Mouse (Mus musculus) embryonic facial prominence, embryonic 11.5 days (tissue): ENCODE measurements around the gene Gfap. TPM values are rescaled to one million over a fixed set of nuclear protein-coding genes. Genes with fewer than 3 reads are reported as not detected.
A peak's percentile ranks its signal among the peaks of the same experiment; 100 is the strongest.

ENCODE experiments used
- ATAC-seq: fragments of 200-750 bp; cut with Nextera tagmentation; replicated peaks from 2 replicates; pipeline ENCODE4 v1.8.0; 2017; ENCODE audit warnings: low read depth; ENCODE audit not compliant: insufficient number of reproducible peaks, low FRiP score, low TSS enrichment
- DNase-seq: peaks from one replicate; pipeline ENCODE4 v3.0.0-alpha.2; 2015; ENCODE audit warnings: low spot score
- H3K27ac ChIP-seq: fragments of 300-500 bp; sonication (generic); replicated peaks from 2 replicates; pipeline ENCODE4 v1.5.1; 2014; ENCODE audit warnings: mild to moderate bottlenecking, low read depth, low read length, control low read depth
- H3K27me3 ChIP-seq: fragments of 300-500 bp; sonication (generic); 2 replicates; pipeline ENCODE4 v1.6.1; 2014; ENCODE audit warnings: mild to moderate bottlenecking, low read length, moderate library complexity, mixed read lengths; ENCODE audit not compliant: control insufficient read depth, insufficient read depth
- H3K36me3 ChIP-seq: fragments of 300-500 bp; sonication (generic); replicated peaks from 2 replicates; pipeline ENCODE4 v1.6.1; 2014; ENCODE audit warnings: low read depth, mild to moderate bottlenecking, low read length, moderate library complexity, mixed read lengths; ENCODE audit not compliant: control insufficient read depth, insufficient read depth
- H3K4me1 ChIP-seq: fragments of 300-500 bp; sonication (generic); 2 replicates; pipeline ENCODE4 v1.6.1; 2014; ENCODE audit warnings: low read length, mixed read lengths; ENCODE audit not compliant: control insufficient read depth, insufficient read depth
- H3K4me2 ChIP-seq: fragments of 300-500 bp; sonication (generic); 2 replicates; pipeline ENCODE4 v1.6.1; 2014; ENCODE audit warnings: low read depth, mild to moderate bottlenecking, control low read depth, low read length, moderate library complexity
- H3K4me3 ChIP-seq: fragments of 300-500 bp; sonication (generic); 2 replicates; pipeline ENCODE4 v1.5.1; 2014; ENCODE audit warnings: low read depth, low read length, control low read depth
- H3K9ac ChIP-seq: fragments of 300-500 bp; sonication (generic); replicated peaks from 2 replicates; pipeline ENCODE4 v1.6.1; 2014; ENCODE audit warnings: mild to moderate bottlenecking, control low read depth, low read length
- H3K9me3 ChIP-seq: fragments of 300-500 bp; sonication (generic); replicated peaks from 2 replicates; pipeline ENCODE4 v1.6.1; 2016; ENCODE audit warnings: mild to moderate bottlenecking, low read length, inconsistent platforms, mixed read lengths; ENCODE audit not compliant: control insufficient read depth
- WGBS: fragments of 180-500 bp; shearing (Covaris S2); extraction: QIAGEN DNeasy Blood & Tissue Kit; methylation state at CpG from one replicate; pipeline ENCODE4 v1.1.7; 2014; 5-methylcytosine and 5-hydroxymethylcytosine counted together
- polyA plus RNA-seq: library from polyadenylated mRNA; unstranded; fragments of >200 nt; fragmentation: Nextera tagmentation; extraction: Ambion mirVana; gene quantifications from 2 replicates; pipeline ENCODE4 v1.2.1, GENCODE M21; 2014

Gfap gene
- 0.22 and 0.25 TPM in 2 replicates for polyA plus RNA-seq

GRCm38 (mm10) chr11:102900763-102901162, at the start of gene Gfap:
TSS of gene Gfap (minus strand) at chr11:102900912.
- Histone ChIP-seq H3K36me3 (no peaks in the 10 kb centered on the region), H3K9me3 (no peaks in the 10 kb centered on the region), H3K4me3 (no peak within 1 kb of the TSS), H3K9ac (no peak within 1 kb of the TSS), H3K27ac (no peak within 1 kb of the TSS), H3K27me3 (0 out of 2 replicates have a peak, but pooled peaks cover 2% of the 10 kb centered on the region), H3K4me2 (no peak within 1 kb of the TSS), H3K4me1 (no peaks in the 10 kb centered on the region; the same call in 1 of the 2 replicates)
- ATAC-seq, result peak; percentile 54; the same call in 1 of the 2 replicates
- WGBS, result 12% methylated on average over 7 of the region's 7 CpGs
- DNase-seq, result peak; percentile 90

- Histone ChIP-seq H3K4me2 (peak overlapping the region; percentile 79), H3K4me1 (peaks cover 12% of the 10 kb centered on the region; the same call in 1 of the 2 replicates), H3K36me3 (no peaks in the 10 kb centered on the region), H3K27ac (no peak overlapping the region), H3K9ac (peak overlapping the region; percentile 59), H3K27me3 (peaks cover 69% of the 10 kb centered on the region), H3K4me3 (peak overlapping the region; percentile 35), H3K9me3 (no peaks in the 10 kb centered on the region)
- ATAC-seq (0 out of 2 replicates have a peak, but pooled peaks have one; percentile 2), DNase-seq (no peak)
- 1% methylated on average over 51 of the region's 51 CpGs for WGBS
Observed at GRCm38 (mm10) chr11:102948043-102948961, 47.6 kb upstream of the Gfap start.

GRCm38 (mm10) chr11:102946992-102947343, 46.3 kb upstream of the Gfap start:
- peak overlapping the region; percentile 72 for H3K4me2 ChIP-seq
- peaks cover 73% of the 10 kb centered on the region for H3K27me3 ChIP-seq
- no peak overlapping the region for H3K27ac ChIP-seq
- H3K4me3 ChIP-seq, result peak overlapping the region; percentile 36
- 7% methylated on average over 8 of the region's 8 CpGs for WGBS
- no peak overlapping the region for H3K9ac ChIP-seq
- H3K36me3 ChIP-seq, result no peaks in the 10 kb centered on the region
- DNase-seq (no peak), ATAC-seq (no peak)
- H3K4me1 ChIP-seq, result peaks cover 12% of the 10 kb centered on the region; the same call in 1 of the 2 replicates
- H3K9me3 ChIP-seq, result no peaks in the 10 kb centered on the region

- Histone ChIP-seq H3K9ac (peak within 1 kb of the TSS; percentile 58), H3K27me3 (peaks cover 73% of the 10 kb centered on the region), H3K27ac (no peak within 1 kb of the TSS), H3K36me3 (no peaks in the 10 kb centered on the region), H3K4me1 (peaks cover 12% of the 10 kb centered on the region; the same call in 1 of the 2 replicates), H3K9me3 (no peaks in the 10 kb centered on the region), H3K4me2 (peak within 1 kb of the TSS; percentile 72), H3K4me3 (peak within 1 kb of the TSS; percentile 36)
- DNase-seq (peak; percentile 95), ATAC-seq (peak; percentile 71)
- WGBS, result under 1% methylated on average over 47 of the region's 87 CpGs
Observed at GRCm38 (mm10) chr11:102946265-102946991, 45.7 kb upstream of the Gfap start, which contains the start of gene C1ql1. TSS of gene C1ql1 (minus strand) at chr11:102946688.

- Histone ChIP-seq H3K4me3 (peak overlapping the region; percentile 36), H3K9me3 (no peaks in the 10 kb centered on the region), H3K4me1 (peaks cover 12% of the 10 kb centered on the region; the same call in 1 of the 2 replicates), H3K4me2 (peak overlapping the region; percentile 72), H3K27ac (no peak overlapping the region), H3K36me3 (no peaks in the 10 kb centered on the region), H3K27me3 (peaks cover 68% of the 10 kb centered on the region), H3K9ac (no peak overlapping the region)
- 2% methylated on average over 54 of the region's 54 CpGs for WGBS
- no peak for DNase-seq
- peak; percentile 37; the same call in 1 of the 2 replicates for ATAC-seq
Observed at GRCm38 (mm10) chr11:102945306-102946264, 44.9 kb upstream of the Gfap start.

GRCm38 (mm10) chr11:102941236-102941635, 40.5 kb upstream of the Gfap start:
- peaks cover 33% of the 10 kb centered on the region for H3K27me3 ChIP-seq
- no peak overlapping the region for H3K27ac ChIP-seq
- ATAC-seq (no peak), DNase-seq (no peak)
- H3K9ac ChIP-seq, result no peak overlapping the region
- WGBS, result 66% methylated on average over 6 of the region's 6 CpGs
- H3K4me2 ChIP-seq, result no peak overlapping the region
- no peaks in the 10 kb centered on the region for H3K36me3 ChIP-seq
- no peaks in the 10 kb centered on the region for H3K9me3 ChIP-seq
- peaks cover 6% of the 10 kb centered on the region; the same call in 1 of the 2 replicates for H3K4me1 ChIP-seq
- no peak overlapping the region for H3K4me3 ChIP-seq

GRCm38 (mm10) chr11:102939024-102939675, 38.4 kb upstream of the Gfap start:
- Histone ChIP-seq H3K27ac (no peak overlapping the region), H3K9ac (no peak overlapping the region), H3K36me3 (no peaks in the 10 kb centered on the region), H3K4me2 (no peak overlapping the region), H3K4me3 (no peak overlapping the region), H3K27me3 (peaks cover 12% of the 10 kb centered on the region), H3K9me3 (no peaks in the 10 kb centered on the region), H3K4me1 (no peaks in the 10 kb centered on the region)
- WGBS, result 37% methylated on average over 13 of the region's 13 CpGs
- no peak for ATAC-seq
- DNase-seq, result no peak
